Mouse (Mus musculus) retina, postnatal 1 day (tissue): Measurements from ENCODE around the gene Epdr1.
"Not testable (repeated sequence)": the region's sequence is repeated elsewhere in the genome, so short reads cannot be mapped to it uniquely, and the experiment has no call there.

ENCODE experiments used
- DNase-seq: peaks from one replicate; pipeline ENCODE4 v3.0.0-alpha.2; 2012

Epdr1 gene

GRCm38 (mm10) chr13:19603719-19604118 lies 16.0 kb downstream of the Epdr1 start:
- no peak for DNase-seq

GRCm38 (mm10) chr13:19602531-19602930 lies 17.2 kb downstream of the Epdr1 start:
- no peak for DNase-seq

- no peak for DNase-seq
Measured at GRCm38 (mm10) chr13:19599242-19599641, 20.5 kb downstream of the Epdr1 start.

- DNase-seq: no peak
Measured at GRCm38 (mm10) chr13:19595141-19595540, 24.6 kb downstream of the Epdr1 start.

GRCm38 (mm10) chr13:19590996-19591759 lies 28.5 kb downstream of the Epdr1 start:
- no peak for DNase-seq

- DNase-seq: no peak
Measured at GRCm38 (mm10) chr13:19575947-19576346, 43.8 kb downstream of the Epdr1 start.

- DNase-seq: not testable (repeated sequence)
Measured at GRCm38 (mm10) chr13:19574723-19575122, 45.0 kb downstream of the Epdr1 start.

- not testable (repeated sequence) for DNase-seq
Measured at GRCm38 (mm10) chr13:19570166-19570565, 49.6 kb downstream of the Epdr1 start.

GRCm38 (mm10) chr13:19562510-19562909 lies 57.2 kb downstream of the Epdr1 start:
- DNase-seq: no peak

- DNase-seq: no peak
Measured at GRCm38 (mm10) chr13:19555391-19555790, 64.3 kb downstream of the Epdr1 start.
